Mouse (Mus musculus): ENCODE measurements around the gene Gm813.
"Not testable (repeated sequence)": the region's sequence is repeated elsewhere in the genome, so short reads cannot be mapped to it uniquely, and the experiment has no call there.

- not testable (repeated sequence) for TF ChIP-seq CTCF (IDR thresholded peaks at IDR 0.05; ENCODE audit: extremely low read depth, insufficient read length, insufficient replicate concordance, low read depth, low read length); POLR2A (IDR thresholded peaks at IDR 0.05; ENCODE audit: low read depth, low read length)
These were observed 48.4 kb upstream of the Gm813 start for GRCm38 (mm10) chr16:58665137-58665536.

Data from small intestine, adult 2 months (tissue).